Mouse (Mus musculus) heart, embryonic 15.5 days (tissue): ENCODE results near the gene 9130409I23Rik. TPM values are rescaled to one million over a fixed set of nuclear protein-coding genes. Genes with fewer than 3 reads are reported as not detected.
A peak's percentile ranks its signal among the peaks of the same experiment; 100 is the strongest.

ENCODE experiments used
- ATAC-seq: fragments of 200-750 bp; cut with Nextera tagmentation; replicated peaks from 2 replicates; pipeline ENCODE4 v1.8.0; 2017; ENCODE audit warnings: low read depth, moderate TSS enrichment; ENCODE audit not compliant: insufficient number of reproducible peaks, insufficient read depth, low FRiP score
- H3K27ac ChIP-seq: fragments of 300-500 bp; sonication (generic); 2 replicates; pipeline ENCODE4 v1.5.1; 2015; ENCODE audit warnings: mild to moderate bottlenecking, inconsistent platforms
- H3K27me3 ChIP-seq: fragments of 300-500 bp; sonication (generic); 2 replicates; pipeline ENCODE4 v1.6.1; 2015; ENCODE audit warnings: inconsistent platforms
- H3K36me3 ChIP-seq: fragments of 300-500 bp; sonication (generic); 2 replicates; pipeline ENCODE4 v1.6.1; 2015; ENCODE audit warnings: mild to moderate bottlenecking, inconsistent platforms
- H3K4me1 ChIP-seq: fragments of 300-500 bp; sonication (generic); replicated peaks from 2 replicates; pipeline ENCODE4 v1.6.1; 2015; ENCODE audit warnings: inconsistent platforms
- H3K4me2 ChIP-seq: fragments of 300-500 bp; sonication (generic); 2 replicates; pipeline ENCODE4 v1.6.1; 2015; ENCODE audit warnings: inconsistent platforms, mild to moderate bottlenecking, moderate library complexity
- H3K4me3 ChIP-seq: fragments of 300-500 bp; sonication (generic); 2 replicates; pipeline ENCODE4 v1.5.1; 2015; ENCODE audit warnings: mild to moderate bottlenecking, inconsistent platforms
- H3K9ac ChIP-seq: fragments of 300-500 bp; sonication (generic); 2 replicates; pipeline ENCODE4 v1.6.1; 2015; ENCODE audit warnings: mild to moderate bottlenecking, inconsistent platforms
- H3K9me3 ChIP-seq: fragments of 300-500 bp; sonication (generic); replicated peaks from 2 replicates; pipeline ENCODE4 v1.6.1; 2016; ENCODE audit warnings: inconsistent platforms
- WGBS: fragments of 180-500 bp; shearing (Covaris S2); methylation state at CpG from one replicate; pipeline ENCODE4 v1.1.7; 2015; ENCODE audit warnings: mixed read lengths; 5-methylcytosine and 5-hydroxymethylcytosine counted together
- polyA plus RNA-seq: library from polyadenylated mRNA; unstranded; fragments of >200 nt; fragmentation: Nextera tagmentation; extraction: Ambion mirVana; gene quantifications from 2 replicates; pipeline ENCODE4 v1.2.1, GENCODE M21; 2015

9130409I23Rik gene
- polyA plus RNA-seq, 1 experiment from 2014 or later: not detected

GRCm38 (mm10) chr1:181013446-181013845, 37.6 kb upstream of the 9130409I23Rik start:
- Histone ChIP-seq H3K4me1 (peaks cover 38% of the 10 kb centered on the region), H3K36me3 (no peaks in the 10 kb centered on the region), H3K27me3 (peaks cover 6% of the 10 kb centered on the region), H3K9ac (no peak overlapping the region), H3K9me3 (no peaks in the 10 kb centered on the region), H3K4me2 (no peak overlapping the region), H3K4me3 (no peak overlapping the region), H3K27ac (no peak overlapping the region)
- ATAC-seq: no peak
- 63% methylated on average over 6 of the region's 6 CpGs for WGBS

DNA sequence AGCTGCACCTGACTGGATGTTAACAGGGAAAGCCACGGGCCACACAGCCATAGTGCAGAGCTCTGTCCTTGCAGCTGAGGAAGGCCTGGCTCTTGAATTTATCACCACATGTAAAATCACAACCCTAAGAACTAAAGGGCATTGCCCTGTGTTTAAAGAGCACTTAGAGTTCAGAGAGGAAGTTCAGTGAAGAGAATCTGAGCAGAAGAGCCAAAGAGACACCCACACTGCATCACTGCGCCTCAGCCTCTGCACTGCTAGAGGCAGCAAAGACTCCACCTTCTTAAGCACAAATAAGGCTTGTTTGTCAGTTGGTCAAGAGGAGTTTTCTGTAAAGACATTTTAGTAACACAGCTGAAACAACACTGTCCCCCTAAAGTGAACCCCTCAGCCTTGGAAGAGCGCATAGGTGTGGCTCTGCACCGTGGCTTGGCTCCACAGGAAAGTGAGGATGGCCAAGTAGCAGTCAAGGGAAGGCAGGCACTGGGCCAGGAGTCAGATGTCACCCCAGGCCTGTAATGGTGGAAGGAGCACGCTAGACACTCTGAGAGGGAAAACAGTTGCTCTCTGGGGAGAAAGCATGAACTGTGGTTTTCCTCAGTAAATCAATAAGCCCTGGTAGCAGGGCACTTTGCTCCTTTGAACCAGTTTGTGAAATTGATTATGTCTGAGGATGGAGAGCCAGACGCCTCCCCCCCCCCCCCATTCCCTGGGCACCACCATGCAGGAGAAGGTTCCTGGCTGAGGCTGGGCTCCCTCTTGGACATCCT, 36.1 kb upstream of the 9130409I23Rik start:
- Histone ChIP-seq H3K4me3 (no peak overlapping the region), H3K4me1 (peaks cover 34% of the 10 kb centered on the region), H3K9me3 (no peaks in the 10 kb centered on the region), H3K36me3 (no peaks in the 10 kb centered on the region), H3K4me2 (no peak overlapping the region), H3K27ac (peak overlapping the region; percentile 83), H3K9ac (no peak overlapping the region), H3K27me3 (peaks cover 7% of the 10 kb centered on the region)
- no peak for ATAC-seq
- 66% methylated on average over 6 of the region's 6 CpGs for WGBS

DNA sequence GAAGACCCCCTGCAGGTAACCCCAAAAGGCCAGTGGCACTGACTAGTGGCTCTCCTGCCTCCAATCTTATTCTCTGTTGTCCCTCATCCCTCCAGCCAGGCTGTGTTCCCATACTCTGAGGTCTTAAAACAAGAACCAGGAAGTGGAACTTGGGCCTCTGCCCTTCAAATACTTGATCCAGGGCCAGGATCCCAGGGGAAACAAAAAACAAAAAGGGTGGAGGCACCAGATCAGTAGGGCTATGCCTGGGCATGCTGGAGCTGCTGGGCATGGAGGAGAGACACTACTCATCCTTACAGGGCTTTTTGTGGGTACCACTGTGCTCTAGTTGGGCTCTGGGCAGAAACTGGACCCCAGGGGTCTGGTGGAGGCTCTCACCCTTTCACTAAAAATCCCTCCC, 35.5 kb upstream of the 9130409I23Rik start:
- H3K9ac ChIP-seq: no peak overlapping the region
- peak overlapping the region; percentile 10; the same call in 1 of the 2 replicates for H3K4me2 ChIP-seq
- H3K27ac ChIP-seq: peak overlapping the region; percentile 83

DNA sequence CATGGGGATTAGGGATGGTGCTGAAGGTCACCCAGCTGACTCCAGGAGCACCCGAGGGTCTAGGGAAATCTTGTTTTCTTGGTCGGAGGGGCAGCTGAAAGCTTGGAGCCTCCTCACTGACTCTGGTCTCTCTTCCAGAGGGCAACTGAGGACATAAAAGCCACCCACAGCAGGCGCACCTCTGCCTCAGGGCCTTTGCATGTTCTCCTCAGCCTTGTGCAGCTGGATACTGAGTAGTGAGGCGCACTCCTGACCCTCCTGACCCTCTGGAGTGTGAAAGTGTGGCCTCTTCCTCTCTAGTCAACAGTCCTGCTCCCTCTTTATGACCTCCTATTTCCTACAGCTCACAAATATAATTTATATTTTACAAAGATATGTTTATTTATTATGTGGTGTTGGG, 35.0 kb upstream of the 9130409I23Rik start:
- WGBS: 76% methylated on average over 4 of the region's 4 CpGs
- peak overlapping the region; percentile 83 for H3K27ac ChIP-seq
- H3K9ac ChIP-seq: no peak overlapping the region
- H3K36me3 ChIP-seq: no peaks in the 10 kb centered on the region
- H3K4me3 ChIP-seq: no peak overlapping the region
- peaks cover 27% of the 10 kb centered on the region for H3K4me1 ChIP-seq
- no peaks in the 10 kb centered on the region for H3K9me3 ChIP-seq
- ATAC-seq: no peak
- peak overlapping the region; percentile 97 for H3K4me2 ChIP-seq
- peaks cover 7% of the 10 kb centered on the region for H3K27me3 ChIP-seq

More for the DNA sequence above, 35.5 kb upstream of the 9130409I23Rik start:
- ATAC-seq: 0 out of 2 replicates have a peak, but pooled peaks have one; percentile 18
- Histone ChIP-seq H3K36me3 (no peaks in the 10 kb centered on the region), H3K27me3 (peaks cover 7% of the 10 kb centered on the region), H3K9me3 (no peaks in the 10 kb centered on the region), H3K4me3 (no peak overlapping the region), H3K4me1 (peaks cover 27% of the 10 kb centered on the region)

DNA sequence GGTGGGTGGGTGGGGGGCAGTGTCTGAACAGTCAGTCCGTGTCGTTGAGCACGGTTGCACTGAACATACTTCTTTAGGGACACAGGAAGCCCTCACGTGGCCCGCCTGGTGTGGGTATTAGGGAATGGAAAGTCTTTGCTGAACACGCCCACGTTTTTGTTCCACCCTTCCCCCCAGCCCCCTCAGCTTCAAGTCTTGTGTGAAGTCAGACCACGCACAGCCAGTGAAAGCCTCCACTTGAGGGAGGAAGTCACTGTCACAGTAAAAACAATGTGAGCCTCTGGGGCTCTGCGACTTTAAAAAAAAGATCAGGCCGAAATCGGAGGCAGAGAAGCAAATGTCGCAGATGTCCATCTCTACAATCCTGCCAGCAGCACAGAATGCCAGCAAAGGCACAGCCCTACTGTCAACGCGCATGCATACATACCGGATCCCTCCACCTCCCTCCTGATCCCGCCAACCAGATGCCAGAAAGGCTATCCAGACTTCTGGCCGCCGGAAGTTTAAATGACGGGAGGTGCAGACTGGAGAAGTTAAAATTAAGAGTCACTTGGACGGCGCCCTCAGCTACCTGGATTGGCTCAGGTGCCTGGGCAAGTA, 34.4 kb upstream of the 9130409I23Rik start:
- peak; percentile 77 for ATAC-seq
- Histone ChIP-seq H3K27me3 (peaks cover 7% of the 10 kb centered on the region), H3K36me3 (no peaks in the 10 kb centered on the region), H3K9me3 (no peaks in the 10 kb centered on the region), H3K27ac (peak overlapping the region; percentile 83), H3K4me1 (peaks cover 27% of the 10 kb centered on the region), H3K4me2 (peak overlapping the region; percentile 97), H3K4me3 (peak overlapping the region; percentile 59), H3K9ac (peak overlapping the region; percentile 57)
- 3% methylated on average over 21 of the region's 21 CpGs for WGBS

DNA sequence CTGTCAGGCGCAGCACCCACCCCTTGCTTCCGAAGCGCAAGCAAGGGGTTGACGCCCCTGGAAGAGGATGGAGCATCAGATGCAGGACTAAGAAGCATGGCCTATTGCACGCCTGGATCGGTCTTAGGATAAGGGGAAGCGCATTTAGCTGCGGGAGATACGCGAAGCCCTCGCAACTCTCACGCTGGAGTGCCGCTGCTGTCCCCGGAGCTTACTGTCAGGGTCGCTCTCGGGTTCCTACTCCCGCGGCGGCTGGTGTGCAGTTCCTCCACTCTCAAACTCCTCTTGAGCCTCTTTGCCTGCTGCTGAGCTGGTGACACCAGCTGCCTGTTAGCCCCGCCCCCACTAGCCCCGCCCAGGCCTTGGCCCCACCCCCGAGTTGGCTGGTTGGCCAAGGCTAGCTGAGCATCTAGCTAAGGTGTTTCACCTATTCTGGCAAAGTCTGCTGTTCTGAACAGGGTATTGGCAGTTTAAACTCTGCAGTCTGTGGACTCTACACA, 33.8 kb upstream of the 9130409I23Rik start:
- peak overlapping the region; percentile 57 for H3K9ac ChIP-seq
- H3K4me3 ChIP-seq: peak overlapping the region; percentile 59
- peak; percentile 65 for ATAC-seq
- H3K4me1 ChIP-seq: peaks cover 27% of the 10 kb centered on the region
- H3K4me2 ChIP-seq: peak overlapping the region; percentile 97
- 1% methylated on average over 22 of the region's 22 CpGs for WGBS
- no peaks in the 10 kb centered on the region for H3K36me3 ChIP-seq
- H3K27me3 ChIP-seq: peaks cover 7% of the 10 kb centered on the region
- H3K27ac ChIP-seq: peak overlapping the region; percentile 83
- H3K9me3 ChIP-seq: no peaks in the 10 kb centered on the region

DNA sequence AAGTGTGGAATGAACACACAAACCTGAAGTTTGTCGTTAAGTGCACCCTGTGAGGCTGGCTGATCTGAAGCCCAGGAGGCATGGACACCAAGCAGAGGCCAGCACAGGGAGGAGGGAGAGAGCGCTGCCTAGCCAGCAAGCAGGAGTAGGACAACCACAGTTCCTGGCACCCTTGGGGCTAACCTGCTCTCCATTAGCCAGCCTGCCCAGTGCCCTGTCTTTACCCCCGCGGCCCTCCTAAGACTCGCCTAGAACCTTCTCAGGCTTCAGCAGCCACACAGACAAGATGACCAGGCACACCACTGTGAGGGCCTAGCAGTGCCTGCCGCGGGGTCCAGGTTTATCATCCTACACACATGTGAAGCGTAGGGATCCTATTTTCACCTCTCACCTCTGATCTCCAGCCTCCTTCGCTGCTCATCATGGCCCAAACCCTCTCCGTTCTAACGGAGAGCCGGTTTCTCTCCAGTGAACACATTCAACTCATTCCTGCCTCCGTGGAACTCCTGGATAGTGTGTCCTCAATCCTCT, 33.1 kb upstream of the 9130409I23Rik start:
- Histone ChIP-seq H3K9ac (no peak overlapping the region), H3K9me3 (no peaks in the 10 kb centered on the region), H3K36me3 (no peaks in the 10 kb centered on the region), H3K27ac (no peak overlapping the region), H3K4me2 (no peak overlapping the region), H3K27me3 (peaks cover 7% of the 10 kb centered on the region), H3K4me1 (peaks cover 27% of the 10 kb centered on the region), H3K4me3 (no peak overlapping the region)
- ATAC-seq: no peak
- WGBS: 67% methylated on average over 13 of the region's 13 CpGs

GRCm38 (mm10) chr1:181020756-181021487, 30.1 kb upstream of the 9130409I23Rik start, which contains the start of gene Ephx1:
Gene Ephx1 (minus strand): TSS chr1:181020904.
- H3K4me2 ChIP-seq: no peak within 1 kb of the TSS
- H3K27ac ChIP-seq: no peak within 1 kb of the TSS
- ATAC-seq: no peak
- peaks cover 11% of the 10 kb centered on the region for H3K27me3 ChIP-seq
- WGBS: 41% methylated on average over 5 of the region's 5 CpGs
- no peak within 1 kb of the TSS for H3K4me3 ChIP-seq
- H3K9me3 ChIP-seq: no peaks in the 10 kb centered on the region
- H3K36me3 ChIP-seq: no peaks in the 10 kb centered on the region
- peaks cover 16% of the 10 kb centered on the region for H3K4me1 ChIP-seq
- no peak within 1 kb of the TSS for H3K9ac ChIP-seq

DNA sequence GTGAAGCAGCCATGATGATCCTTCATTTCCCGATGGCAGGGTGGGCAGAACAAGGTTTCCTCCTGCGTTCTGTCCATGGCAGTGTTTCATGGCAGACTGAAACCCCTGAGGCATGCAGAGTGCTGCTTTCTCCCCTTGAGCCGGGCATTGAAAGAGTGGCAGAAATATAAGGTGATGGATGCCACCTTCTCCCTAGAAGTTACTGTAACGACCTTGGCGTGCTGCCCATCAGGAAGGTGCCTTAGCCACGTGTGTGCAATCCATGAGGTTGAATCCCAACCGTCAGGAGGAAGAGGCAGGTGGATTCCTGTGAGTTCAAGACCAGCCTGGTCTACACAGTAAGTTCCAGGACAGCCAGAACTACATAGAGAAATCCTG, 29.6 kb upstream of the 9130409I23Rik start:
- H3K4me3 ChIP-seq: no peak overlapping the region
- H3K36me3 ChIP-seq: no peaks in the 10 kb centered on the region
- no peaks in the 10 kb centered on the region for H3K9me3 ChIP-seq
- H3K4me2 ChIP-seq: no peak overlapping the region
- H3K9ac ChIP-seq: no peak overlapping the region
- H3K27ac ChIP-seq: no peak overlapping the region
- peaks cover 12% of the 10 kb centered on the region for H3K4me1 ChIP-seq
- no peak for ATAC-seq
- WGBS: 70% methylated on average over 7 of the region's 7 CpGs
- peaks cover 11% of the 10 kb centered on the region for H3K27me3 ChIP-seq

GRCm38 (mm10) chr1:181022265-181022664, 28.8 kb upstream of the 9130409I23Rik start:
- Histone ChIP-seq H3K36me3 (no peaks in the 10 kb centered on the region), H3K4me3 (no peak overlapping the region), H3K4me2 (no peak overlapping the region), H3K27me3 (peaks cover 11% of the 10 kb centered on the region), H3K9ac (no peak overlapping the region), H3K4me1 (peaks cover 4% of the 10 kb centered on the region; the same call in 1 of the 2 replicates), H3K9me3 (no peaks in the 10 kb centered on the region), H3K27ac (no peak overlapping the region)
- WGBS: 19% methylated on average over 1 of the region's 1 CpGs
- ATAC-seq: no peak
